Mouse (Mus musculus) intestine, embryonic 14.5 days (tissue): ENCODE results near the gene Cers6. TPM values are rescaled to one million over a fixed set of nuclear protein-coding genes. Genes with fewer than 3 reads are reported as not detected.
A peak's percentile ranks its signal among the peaks of the same experiment; 100 is the strongest.

ENCODE experiments used
- ATAC-seq: fragments of 200-750 bp; cut with Nextera tagmentation; replicated peaks from 2 replicates; pipeline ENCODE4 v1.8.0; 2017; ENCODE audit warnings: low read depth, moderate number of reproducible peaks, moderate TSS enrichment, moderate library complexity; ENCODE audit not compliant: low FRiP score, low TSS enrichment
- DNase-seq: peaks from one replicate; pipeline ENCODE4 v3.0.0-alpha.2; 2018; ENCODE audit warnings: low spot score
- H3K27ac ChIP-seq: fragments of 300-500 bp; sonication (generic); 2 replicates; pipeline ENCODE4 v1.5.1; 2014; ENCODE audit warnings: low read depth, mild to moderate bottlenecking, control low read depth
- H3K27me3 ChIP-seq: fragments of 300-500 bp; sonication (generic); replicated peaks from 2 replicates; pipeline ENCODE4 v1.6.1; 2014; ENCODE audit warnings: low read length, control low read depth; ENCODE audit not compliant: control insufficient read depth, insufficient read depth
- H3K36me3 ChIP-seq: fragments of 300-500 bp; sonication (generic); 2 replicates; pipeline ENCODE4 v1.6.1; 2014; ENCODE audit warnings: low read length, control low read depth; ENCODE audit not compliant: control insufficient read depth, insufficient read depth
- H3K4me1 ChIP-seq: fragments of 300-500 bp; sonication (generic); replicated peaks from 2 replicates; pipeline ENCODE4 v1.6.1; 2014; ENCODE audit warnings: low read length, control low read depth, mixed read lengths; ENCODE audit not compliant: control insufficient read depth, insufficient read depth
- H3K4me2 ChIP-seq: fragments of 300-500 bp; sonication (generic); 2 replicates; pipeline ENCODE4 v1.6.1; 2014; ENCODE audit warnings: low read length
- H3K4me3 ChIP-seq: fragments of 300-500 bp; sonication (generic); 2 replicates; pipeline ENCODE4 v1.5.1; 2014; ENCODE audit warnings: low read depth, low read length, control low read depth, mixed read lengths
- H3K9ac ChIP-seq: fragments of 300-500 bp; sonication (generic); 2 replicates; pipeline ENCODE4 v1.6.1; 2014; ENCODE audit warnings: mild to moderate bottlenecking, low read length
- H3K9me3 ChIP-seq: fragments of 300-500 bp; sonication (generic); 2 replicates; pipeline ENCODE4 v1.6.1; 2016; ENCODE audit warnings: low read length, control low read depth; ENCODE audit not compliant: control insufficient read depth
- WGBS: fragments of 180-500 bp; shearing (Covaris S2); extraction: QIAGEN DNeasy Blood & Tissue Kit; methylation state at CpG from one replicate; pipeline ENCODE4 v1.1.7; 2014; 5-methylcytosine and 5-hydroxymethylcytosine counted together
- polyA plus RNA-seq: library from polyadenylated mRNA; unstranded; fragments of >200 nt; fragmentation: Nextera tagmentation; extraction: Ambion mirVana; gene quantifications from 2 replicates; pipeline ENCODE4 v1.2.1, GENCODE M21; 2014

Cers6 gene
- polyA plus RNA-seq, 1 experiment from 2014 or later = 49.0 TPM

- Histone ChIP-seq H3K4me3 (no peak overlapping the region), H3K9me3 (no peaks in the 10 kb centered on the region), H3K27ac (no peak overlapping the region), H3K4me2 (no peak overlapping the region), H3K36me3 (no peaks in the 10 kb centered on the region), H3K9ac (no peak overlapping the region), H3K4me1 (0 out of 2 replicates have a peak, but pooled peaks cover 2% of the 10 kb centered on the region), H3K27me3 (no peaks in the 10 kb centered on the region)
- ATAC-seq = no peak
- DNase-seq = no peak
- 86% methylated on average over 9 of the region's 9 CpGs for WGBS
Observed at GRCm38 (mm10) chr2:69015172-69015724, 154.0 kb downstream of the Cers6 start.

GRCm38 (mm10) chr2:69015822-69016221 lies 154.6 kb downstream of the Cers6 start:
- DNase-seq (no peak), ATAC-seq (no peak)
- H3K4me3 ChIP-seq = no peak overlapping the region
- WGBS = 88% methylated on average over 5 of the region's 5 CpGs
- H3K9ac ChIP-seq = no peak overlapping the region
- H3K27me3 ChIP-seq = no peaks in the 10 kb centered on the region
- no peak overlapping the region for H3K27ac ChIP-seq
- no peaks in the 10 kb centered on the region for H3K9me3 ChIP-seq
- H3K4me2 ChIP-seq = no peak overlapping the region
- 0 out of 2 replicates have a peak, but pooled peaks cover 2% of the 10 kb centered on the region for H3K4me1 ChIP-seq
- no peaks in the 10 kb centered on the region for H3K36me3 ChIP-seq

- Histone ChIP-seq H3K27me3 (no peaks in the 10 kb centered on the region), H3K4me2 (no peak overlapping the region), H3K4me1 (peaks cover 2% of the 10 kb centered on the region; the same call in 1 of the 2 replicates), H3K9me3 (no peaks in the 10 kb centered on the region), H3K4me3 (no peak overlapping the region), H3K27ac (no peak overlapping the region), H3K9ac (no peak overlapping the region), H3K36me3 (no peaks in the 10 kb centered on the region)
- DNase-seq (no peak), ATAC-seq (no peak)
- WGBS = 88% methylated on average over 13 of the region's 13 CpGs
Observed at GRCm38 (mm10) chr2:69019026-69019565, 157.9 kb downstream of the Cers6 start.

- Histone ChIP-seq H3K4me2 (no peak overlapping the region), H3K4me1 (peaks cover 2% of the 10 kb centered on the region; the same call in 1 of the 2 replicates), H3K9me3 (no peaks in the 10 kb centered on the region), H3K4me3 (no peak overlapping the region), H3K27me3 (no peaks in the 10 kb centered on the region), H3K27ac (no peak overlapping the region), H3K36me3 (no peaks in the 10 kb centered on the region), H3K9ac (no peak overlapping the region)
- ATAC-seq (0 out of 2 replicates have a peak, but pooled peaks have one; percentile 53), DNase-seq (no peak)
- 68% methylated on average over 6 of the region's 6 CpGs for WGBS
Observed at GRCm38 (mm10) chr2:69019821-69020489, 158.7 kb downstream of the Cers6 start.

- no peaks in the 10 kb centered on the region for H3K27me3 ChIP-seq
- DNase-seq (no peak), ATAC-seq (no peak)
- H3K4me3 ChIP-seq = no peak overlapping the region
- 79% methylated on average over 4 of the region's 4 CpGs for WGBS
- H3K27ac ChIP-seq = no peak overlapping the region
- H3K4me2 ChIP-seq = no peak overlapping the region
- H3K9me3 ChIP-seq = no peaks in the 10 kb centered on the region
- H3K36me3 ChIP-seq = no peaks in the 10 kb centered on the region
- H3K4me1 ChIP-seq = peaks cover 2% of the 10 kb centered on the region; the same call in 1 of the 2 replicates
- no peak overlapping the region for H3K9ac ChIP-seq
Observed at GRCm38 (mm10) chr2:69020636-69021310, 159.5 kb downstream of the Cers6 start.

GRCm38 (mm10) chr2:69021516-69021915 lies 160.3 kb downstream of the Cers6 start:
- H3K4me1 ChIP-seq = peaks cover 2% of the 10 kb centered on the region; the same call in 1 of the 2 replicates
- ATAC-seq = no peak
- no peak overlapping the region for H3K9ac ChIP-seq
- no peak overlapping the region for H3K27ac ChIP-seq
- no peak for DNase-seq
- no peak overlapping the region for H3K4me2 ChIP-seq
- H3K27me3 ChIP-seq = no peaks in the 10 kb centered on the region
- H3K9me3 ChIP-seq = no peaks in the 10 kb centered on the region
- no peak overlapping the region for H3K4me3 ChIP-seq
- no peaks in the 10 kb centered on the region for H3K36me3 ChIP-seq
- 37% methylated on average over 4 of the region's 4 CpGs for WGBS

GRCm38 (mm10) chr2:69024856-69025255 lies 163.6 kb downstream of the Cers6 start:
- DNase-seq (no peak), ATAC-seq (no peak)
- H3K36me3 ChIP-seq = no peaks in the 10 kb centered on the region
- WGBS = 91% methylated on average over 2 of the region's 2 CpGs
- H3K27me3 ChIP-seq = no peaks in the 10 kb centered on the region
- peaks cover 2% of the 10 kb centered on the region; the same call in 1 of the 2 replicates for H3K4me1 ChIP-seq
- H3K9ac ChIP-seq = no peak overlapping the region
- H3K9me3 ChIP-seq = no peaks in the 10 kb centered on the region
- no peak overlapping the region for H3K4me3 ChIP-seq
- H3K4me2 ChIP-seq = no peak overlapping the region
- no peak overlapping the region for H3K27ac ChIP-seq

GRCm38 (mm10) chr2:69032562-69032961 lies 171.3 kb downstream of the Cers6 start:
- Histone ChIP-seq H3K4me3 (no peak overlapping the region), H3K9me3 (no peaks in the 10 kb centered on the region), H3K27ac (no peak overlapping the region), H3K4me2 (no peak overlapping the region), H3K4me1 (no peaks in the 10 kb centered on the region; the same call in 1 of the 2 replicates), H3K27me3 (no peaks in the 10 kb centered on the region), H3K36me3 (no peaks in the 10 kb centered on the region), H3K9ac (no peak overlapping the region)
- WGBS = 28% methylated on average over 2 of the region's 2 CpGs
- no peak for ATAC-seq
- no peak for DNase-seq
